Mouse (Mus musculus) ES-Bruce4 (cell line): ENCODE data around the gene Lipa. TPM values are rescaled to one million over a fixed set of nuclear protein-coding genes. Genes with fewer than 3 reads are reported as not detected.

ENCODE experiments used
- H3K27ac ChIP-seq: 2 replicates; pipeline ENCODE4 v1.5.1; 2012; ENCODE audit warnings: low read length, inconsistent platforms; ENCODE audit not compliant: insufficient read depth
- H3K27me3 ChIP-seq: 2 replicates; pipeline ENCODE4 v1.6.1; 2012; ENCODE audit warnings: mild to moderate bottlenecking, low read length, inconsistent platforms; ENCODE audit not compliant: control insufficient read depth, poor library complexity, insufficient read depth, severe bottlenecking
- H3K36me3 ChIP-seq: 2 replicates; pipeline ENCODE4 v1.6.1; 2012; ENCODE audit warnings: inconsistent platforms, mild to moderate bottlenecking, low read length, moderate library complexity; ENCODE audit not compliant: control insufficient read depth, poor library complexity, insufficient read depth, severe bottlenecking
- H3K4me1 ChIP-seq: one replicate; pipeline ENCODE4 v1.8.1; 2011; ENCODE audit warnings: low read length; ENCODE audit not compliant: control insufficient read depth, insufficient read depth
- H3K4me3 ChIP-seq: 2 replicates; pipeline ENCODE4 v1.5.1; 2011; ENCODE audit warnings: low read depth, mild to moderate bottlenecking, low read length
- H3K9ac ChIP-seq: 2 replicates; pipeline ENCODE4 v1.6.1; 2012; ENCODE audit warnings: low read depth, mild to moderate bottlenecking, inconsistent platforms; ENCODE audit not compliant: poor library complexity, severe bottlenecking
- H3K9me3 ChIP-seq: replicated peaks from 2 replicates; pipeline ENCODE4 v1.6.1; 2012; ENCODE audit warnings: mild to moderate bottlenecking, low read length, inconsistent platforms; ENCODE audit not compliant: control insufficient read depth, poor library complexity, insufficient read depth, severe bottlenecking
- CTCF ChIP-seq: IDR thresholded peaks from one replicate; pipeline ENCODE4 v1.8.1; 2011; ENCODE audit warnings: low read depth, low read length
- EP300 ChIP-seq: IDR thresholded peaks from 2 replicates; pipeline ENCODE4 v1.6.1; 2011; ENCODE audit warnings: low read depth, low read length; ENCODE audit not compliant: insufficient read depth
- POLR2A ChIP-seq: IDR thresholded peaks from one replicate; pipeline ENCODE4 v1.8.1; 2011; ENCODE audit warnings: low read length; ENCODE audit not compliant: insufficient read depth
- polyA plus RNA-seq: library from polyadenylated mRNA; stranded (reverse); fragments of >200 nt; gene quantifications from 2 replicates; pipeline ENCODE4 v1.2.4, GENCODE M21; 2011; ENCODE audit warnings: low read depth; ENCODE audit not compliant: missing spikeins, insufficient read depth, insufficient read length

Gene Lipa
- polyA plus RNA-seq, 1 experiment, result 20.7 TPM

- Histone ChIP-seq H3K9me3 (no peaks in the 10 kb centered on the region), H3K27me3 (no peaks in the 10 kb centered on the region), H3K4me3 (no peak overlapping the region), H3K9ac (no peak overlapping the region), H3K4me1 (no peaks in the 10 kb centered on the region), H3K27ac (no peak overlapping the region), H3K36me3 (no peaks in the 10 kb centered on the region)
- TF ChIP-seq POLR2A (no peak), CTCF (no peak), EP300 (no peak)
Measured at GRCm38 (mm10) chr19:34468216-34468615, 59.1 kb downstream of the Lipa start.

- H3K4me3 ChIP-seq, result no peak overlapping the region
- no peaks in the 10 kb centered on the region for H3K4me1 ChIP-seq
- no peaks in the 10 kb centered on the region for H3K27me3 ChIP-seq
Measured at GRCm38 (mm10) chr19:34464453-34464852, 62.8 kb downstream of the Lipa start.

GRCm38 (mm10) chr19:34461451-34462019 lies 65.7 kb downstream of the Lipa start:
- no peaks in the 10 kb centered on the region for H3K9me3 ChIP-seq

More at GRCm38 (mm10) chr19:34464453-34464852, 62.8 kb downstream of the Lipa start:
- Histone ChIP-seq H3K36me3 (no peaks in the 10 kb centered on the region), H3K27ac (no peak overlapping the region), H3K9ac (no peak overlapping the region), H3K9me3 (no peaks in the 10 kb centered on the region)
- no peak for TF ChIP-seq CTCF
- no peak for TF ChIP-seq POLR2A
- no peak for TF ChIP-seq EP300

GRCm38 (mm10) chr19:34450784-34451370 lies 76.4 kb downstream of the Lipa start:
- H3K4me3 ChIP-seq, result no peak overlapping the region
- H3K27ac ChIP-seq, result no peak overlapping the region
- H3K27me3 ChIP-seq, result no peaks in the 10 kb centered on the region
- no peak overlapping the region for H3K9ac ChIP-seq
- H3K4me1 ChIP-seq, result no peaks in the 10 kb centered on the region
- no peaks in the 10 kb centered on the region for H3K9me3 ChIP-seq
- TF ChIP-seq CTCF (no peak), POLR2A (no peak), EP300 (no peak)
- no peaks in the 10 kb centered on the region for H3K36me3 ChIP-seq

More at GRCm38 (mm10) chr19:34461451-34462019, 65.7 kb downstream of the Lipa start:
- Histone ChIP-seq H3K9ac (no peak overlapping the region), H3K27me3 (no peaks in the 10 kb centered on the region), H3K4me3 (no peak overlapping the region), H3K36me3 (no peaks in the 10 kb centered on the region), H3K27ac (no peak overlapping the region), H3K4me1 (no peaks in the 10 kb centered on the region)
- TF ChIP-seq EP300, result no peak
- no peak for TF ChIP-seq POLR2A
- TF ChIP-seq CTCF, result no peak

GRCm38 (mm10) chr19:34448851-34449250 lies 78.4 kb downstream of the Lipa start:
- no peak for TF ChIP-seq EP300
- TF ChIP-seq POLR2A, result no peak
- no peak for TF ChIP-seq CTCF
- Histone ChIP-seq H3K4me3 (no peak overlapping the region), H3K27ac (no peak overlapping the region), H3K27me3 (no peaks in the 10 kb centered on the region), H3K36me3 (no peaks in the 10 kb centered on the region), H3K9ac (no peak overlapping the region), H3K4me1 (no peaks in the 10 kb centered on the region), H3K9me3 (no peaks in the 10 kb centered on the region)

GRCm38 (mm10) chr19:34445410-34446012 lies 81.8 kb downstream of the Lipa start:
- H3K27me3 ChIP-seq, result no peaks in the 10 kb centered on the region
- no peak overlapping the region for H3K27ac ChIP-seq
- H3K4me1 ChIP-seq, result no peaks in the 10 kb centered on the region
- H3K36me3 ChIP-seq, result no peaks in the 10 kb centered on the region
- H3K9ac ChIP-seq, result no peak overlapping the region
- TF ChIP-seq EP300, result no peak
- TF ChIP-seq CTCF, result no peak
- no peak for TF ChIP-seq POLR2A
- H3K4me3 ChIP-seq, result no peak overlapping the region
- H3K9me3 ChIP-seq, result no peaks in the 10 kb centered on the region
